Mouse (Mus musculus): ENCODE measurements around the gene B230217C12Rik. TPM values are rescaled to one million over a fixed set of nuclear protein-coding genes. Genes with fewer than 3 reads are reported as not detected.
A peak's percentile ranks its signal among the peaks of the same experiment; 100 is the strongest.

The B230217C12Rik gene
- total and polyA plus RNA-seq, 2 experiments from 2014 or later = 21.0 to 31.5 TPM

GRCm38 (mm10) chr11:97818571-97818970, 22.0 kb upstream of the B230217C12Rik start:
- ATAC-seq = peak; percentile 93
- peaks cover 1% of the 10 kb centered on the region; the same call in 1 of the 2 replicates for H3K4me1 ChIP-seq (ENCODE audit: insufficient read depth)
- no peaks in the 10 kb centered on the region for H3K9me3 ChIP-seq (ENCODE audit: low read length)
- TF ChIP-seq CTCF (IDR thresholded peaks at IDR 0.05; ENCODE audit: low read depth) = no peak
- H3K4me2 ChIP-seq (ENCODE audit: low read depth) = no peak overlapping the region
- DNase-seq = peak; percentile 60
- WGBS = 8% methylated on average over 4 of the region's 4 CpGs
- H3K27me3 ChIP-seq (ENCODE audit: insufficient read depth, low read length) = no peaks in the 10 kb centered on the region
- H3K9ac ChIP-seq = no peak overlapping the region
- H3K4me3 ChIP-seq (ENCODE audit: low read depth, low read length) = no peak overlapping the region
- peaks cover 53% of the 10 kb centered on the region for H3K36me3 ChIP-seq (ENCODE audit: insufficient read depth)
- peak overlapping the region; percentile 62 for H3K27ac ChIP-seq (ENCODE audit: low read depth, low read length)

DNA sequence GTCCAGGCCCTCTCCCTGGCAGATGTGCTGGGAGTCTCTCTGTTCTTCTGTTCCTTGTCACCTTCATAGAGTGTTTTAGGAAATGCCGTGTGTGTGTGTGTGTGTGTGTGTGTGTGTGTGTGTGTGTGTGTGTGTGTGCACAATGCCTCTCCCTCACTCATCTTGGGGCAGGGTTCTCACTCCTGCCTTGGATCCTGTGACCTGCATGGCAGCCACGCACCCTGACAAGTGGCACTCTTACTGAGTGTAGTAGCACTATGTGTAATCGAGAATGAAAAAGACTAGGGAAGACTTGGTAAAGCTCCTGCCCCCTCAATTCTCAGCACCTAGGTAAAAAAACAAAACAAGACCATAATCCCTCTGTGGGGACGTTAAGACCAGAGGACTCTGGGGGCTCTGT, 21.5 kb upstream of the B230217C12Rik start:
- Histone ChIP-seq H3K36me3 (ENCODE audit: insufficient read depth) (peaks cover 54% of the 10 kb centered on the region), H3K9me3 (ENCODE audit: low read length) (no peaks in the 10 kb centered on the region), H3K4me1 (ENCODE audit: insufficient read depth) (no peaks in the 10 kb centered on the region), H3K9ac (no peak overlapping the region), H3K27ac (ENCODE audit: low read depth, low read length) (peak overlapping the region; percentile 62), H3K27me3 (ENCODE audit: insufficient read depth, low read length) (no peaks in the 10 kb centered on the region), H3K4me3 (ENCODE audit: low read depth, low read length) (no peak overlapping the region), H3K4me2 (ENCODE audit: low read depth) (no peak overlapping the region)
- TF ChIP-seq CTCF (IDR thresholded peaks at IDR 0.05; ENCODE audit: low read depth) = no peak
- 40% methylated on average over 4 of the region's 4 CpGs for WGBS
- ATAC-seq = no peak; the same call in 1 of the 2 replicates
- no peak for DNase-seq

DNA sequence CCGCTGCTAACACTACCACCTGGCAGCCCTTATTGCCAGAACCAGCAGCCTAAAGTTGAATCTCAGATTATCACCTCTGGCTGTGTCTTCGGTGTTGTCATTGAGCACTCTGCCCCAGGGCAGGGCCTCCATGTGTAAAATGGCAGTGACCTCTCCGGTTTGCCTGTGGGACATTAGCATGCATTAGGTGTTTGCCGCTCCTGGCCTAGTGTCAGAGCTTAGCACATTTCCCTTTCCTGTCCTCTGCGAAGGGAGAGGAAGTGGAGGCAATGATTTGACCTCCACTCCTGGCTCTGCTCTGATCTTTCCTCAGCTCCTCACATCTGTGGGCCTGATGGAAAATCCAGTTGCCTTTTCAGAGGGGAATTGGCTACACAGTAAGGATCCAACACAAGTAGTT, 20.7 kb upstream of the B230217C12Rik start:
- no peak overlapping the region for H3K9ac ChIP-seq
- TF ChIP-seq CTCF (IDR thresholded peaks at IDR 0.05; ENCODE audit: low read depth) = no peak
- WGBS = 85% methylated on average over 5 of the region's 5 CpGs
- no peaks in the 10 kb centered on the region for H3K9me3 ChIP-seq (ENCODE audit: low read length)
- H3K4me1 ChIP-seq (ENCODE audit: insufficient read depth) = no peaks in the 10 kb centered on the region
- H3K27ac ChIP-seq (ENCODE audit: low read depth, low read length) = no peak overlapping the region
- no peaks in the 10 kb centered on the region for H3K27me3 ChIP-seq (ENCODE audit: insufficient read depth, low read length)
- peaks cover 56% of the 10 kb centered on the region for H3K36me3 ChIP-seq (ENCODE audit: insufficient read depth)
- DNase-seq (no peak), ATAC-seq (no peak)
- H3K4me3 ChIP-seq (ENCODE audit: low read depth, low read length) = no peak overlapping the region
- no peak overlapping the region for H3K4me2 ChIP-seq (ENCODE audit: low read depth)

- Histone ChIP-seq H3K27me3 (ENCODE audit: insufficient read depth, low read length) (no peaks in the 10 kb centered on the region), H3K4me1 (ENCODE audit: insufficient read depth) (no peaks in the 10 kb centered on the region), H3K27ac (ENCODE audit: low read depth, low read length) (no peak overlapping the region), H3K4me2 (ENCODE audit: low read depth) (no peak overlapping the region), H3K9ac (no peak overlapping the region), H3K9me3 (ENCODE audit: low read length) (no peaks in the 10 kb centered on the region), H3K36me3 (ENCODE audit: insufficient read depth) (peaks cover 56% of the 10 kb centered on the region), H3K4me3 (ENCODE audit: low read depth, low read length) (no peak overlapping the region)
- ATAC-seq = no peak
- no peak for TF ChIP-seq CTCF (IDR thresholded peaks at IDR 0.05; ENCODE audit: low read depth)
- WGBS = 50% methylated on average over 4 of the region's 4 CpGs
- no peak for DNase-seq
Measured at GRCm38 (mm10) chr11:97820840-97821239, 19.7 kb upstream of the B230217C12Rik start.

DNA sequence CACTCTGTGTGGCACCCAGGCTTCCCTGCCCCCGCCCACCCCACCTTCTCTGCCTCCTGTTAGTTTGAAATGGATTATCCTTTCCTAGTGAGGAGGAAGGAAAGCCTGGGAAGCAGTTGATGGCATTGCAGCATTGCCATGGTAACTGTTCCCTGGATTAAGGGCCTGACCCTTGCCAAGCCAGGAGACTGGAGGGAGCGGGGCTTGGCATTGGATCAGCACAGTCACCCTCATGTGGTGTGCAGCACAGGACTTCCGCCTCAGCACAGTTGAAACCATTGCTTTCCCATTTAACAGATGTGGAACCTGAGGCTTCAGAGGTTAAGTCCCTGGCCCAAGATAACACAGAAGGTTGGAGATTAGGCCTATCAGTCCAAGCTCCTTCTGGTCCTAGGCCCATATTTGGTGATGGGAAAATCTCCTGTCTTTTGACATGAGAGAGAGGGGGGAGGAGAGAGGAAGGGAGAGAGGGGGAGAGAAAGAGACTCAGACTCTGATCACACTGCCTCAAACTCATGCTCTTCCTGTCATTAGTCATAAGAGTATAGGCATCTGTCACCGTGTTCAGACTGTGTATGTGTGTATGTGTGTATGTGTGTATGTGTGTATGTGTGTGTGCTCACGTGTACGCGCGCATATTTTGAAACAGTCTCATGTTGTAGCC, 19.0 kb upstream of the B230217C12Rik start:
- 88% methylated on average over 8 of the region's 8 CpGs for WGBS
- no peak for ATAC-seq
- Histone ChIP-seq H3K4me3 (ENCODE audit: low read depth, low read length) (no peak overlapping the region), H3K4me2 (ENCODE audit: low read depth) (no peak overlapping the region), H3K9me3 (ENCODE audit: low read length) (no peaks in the 10 kb centered on the region), H3K4me1 (ENCODE audit: insufficient read depth) (no peaks in the 10 kb centered on the region), H3K27me3 (ENCODE audit: insufficient read depth, low read length) (no peaks in the 10 kb centered on the region), H3K27ac (ENCODE audit: low read depth, low read length) (no peak overlapping the region), H3K9ac (no peak overlapping the region), H3K36me3 (ENCODE audit: insufficient read depth) (peaks cover 56% of the 10 kb centered on the region)
- TF ChIP-seq CTCF (IDR thresholded peaks at IDR 0.05; ENCODE audit: low read depth) = no peak
- DNase-seq = no peak

GRCm38 (mm10) chr11:97822840-97823603, 17.6 kb upstream of the B230217C12Rik start:
- H3K27me3 ChIP-seq (ENCODE audit: insufficient read depth, low read length) = no peaks in the 10 kb centered on the region
- H3K9ac ChIP-seq = no peak overlapping the region
- H3K9me3 ChIP-seq (ENCODE audit: low read length) = no peaks in the 10 kb centered on the region
- no peak overlapping the region for H3K4me2 ChIP-seq (ENCODE audit: low read depth)
- ATAC-seq = no peak
- no peak for DNase-seq
- no peak overlapping the region for H3K4me3 ChIP-seq (ENCODE audit: low read depth, low read length)
- H3K4me1 ChIP-seq (ENCODE audit: insufficient read depth) = no peaks in the 10 kb centered on the region
- H3K27ac ChIP-seq (ENCODE audit: low read depth, low read length) = no peak overlapping the region
- 84% methylated on average over 20 of the region's 20 CpGs for WGBS
- TF ChIP-seq CTCF (IDR thresholded peaks at IDR 0.05; ENCODE audit: low read depth) = no peak
- H3K36me3 ChIP-seq (ENCODE audit: insufficient read depth) = peaks cover 68% of the 10 kb centered on the region

DNA sequence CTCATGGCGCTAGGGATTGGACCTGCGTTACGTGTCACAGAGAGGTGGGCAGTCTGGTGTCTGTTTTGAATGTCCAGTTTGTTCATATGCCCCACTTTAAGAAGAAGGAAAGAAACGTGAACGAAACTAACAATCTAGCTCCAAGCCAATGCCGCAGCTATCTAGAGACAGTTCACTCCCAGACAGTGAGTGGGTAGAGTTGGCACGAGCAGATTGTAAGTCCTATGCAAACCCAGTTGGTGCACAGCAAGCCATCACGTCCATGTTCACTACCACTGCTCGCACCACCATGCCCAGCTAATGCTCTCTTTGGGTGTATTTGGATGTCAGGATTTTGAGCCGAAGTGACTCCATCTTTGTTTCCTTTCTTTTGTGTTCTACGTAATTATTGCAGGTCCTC, 16.4 kb upstream of the B230217C12Rik start:
- Histone ChIP-seq H3K27ac (ENCODE audit: low read depth, low read length) (no peak overlapping the region), H3K27me3 (ENCODE audit: insufficient read depth, low read length) (no peaks in the 10 kb centered on the region), H3K4me3 (ENCODE audit: low read depth, low read length) (no peak overlapping the region), H3K4me2 (ENCODE audit: low read depth) (no peak overlapping the region), H3K36me3 (ENCODE audit: insufficient read depth) (peaks cover 72% of the 10 kb centered on the region), H3K9ac (no peak overlapping the region), H3K4me1 (ENCODE audit: insufficient read depth) (no peaks in the 10 kb centered on the region), H3K9me3 (ENCODE audit: low read length) (no peaks in the 10 kb centered on the region)
- WGBS = 95% methylated on average over 11 of the region's 11 CpGs
- TF ChIP-seq CTCF (IDR thresholded peaks at IDR 0.05; ENCODE audit: low read depth) = no peak
- ATAC-seq (no peak), DNase-seq (no peak)
